Mouse (Mus musculus) heart, adult 8-10 months (tissue): ENCODE measurements around the gene Pou3f3. TPM values are rescaled to one million over a fixed set of nuclear protein-coding genes. Genes with fewer than 3 reads are reported as not detected.

Experiments
- DNase-seq: peaks from one replicate; pipeline ENCODE4 v3.0.0; 2022; ENCODE audit warnings: low spot score
- total RNA-seq, 4 experiments: library from RNA; stranded (reverse); gene quantifications; 2 replicates each; pipeline ENCODE4 v1.2.4; 2022

The Pou3f3 gene
- total RNA-seq, 4 experiments from 2014 or later = 0.09 TPM; not detected in 3

DNA sequence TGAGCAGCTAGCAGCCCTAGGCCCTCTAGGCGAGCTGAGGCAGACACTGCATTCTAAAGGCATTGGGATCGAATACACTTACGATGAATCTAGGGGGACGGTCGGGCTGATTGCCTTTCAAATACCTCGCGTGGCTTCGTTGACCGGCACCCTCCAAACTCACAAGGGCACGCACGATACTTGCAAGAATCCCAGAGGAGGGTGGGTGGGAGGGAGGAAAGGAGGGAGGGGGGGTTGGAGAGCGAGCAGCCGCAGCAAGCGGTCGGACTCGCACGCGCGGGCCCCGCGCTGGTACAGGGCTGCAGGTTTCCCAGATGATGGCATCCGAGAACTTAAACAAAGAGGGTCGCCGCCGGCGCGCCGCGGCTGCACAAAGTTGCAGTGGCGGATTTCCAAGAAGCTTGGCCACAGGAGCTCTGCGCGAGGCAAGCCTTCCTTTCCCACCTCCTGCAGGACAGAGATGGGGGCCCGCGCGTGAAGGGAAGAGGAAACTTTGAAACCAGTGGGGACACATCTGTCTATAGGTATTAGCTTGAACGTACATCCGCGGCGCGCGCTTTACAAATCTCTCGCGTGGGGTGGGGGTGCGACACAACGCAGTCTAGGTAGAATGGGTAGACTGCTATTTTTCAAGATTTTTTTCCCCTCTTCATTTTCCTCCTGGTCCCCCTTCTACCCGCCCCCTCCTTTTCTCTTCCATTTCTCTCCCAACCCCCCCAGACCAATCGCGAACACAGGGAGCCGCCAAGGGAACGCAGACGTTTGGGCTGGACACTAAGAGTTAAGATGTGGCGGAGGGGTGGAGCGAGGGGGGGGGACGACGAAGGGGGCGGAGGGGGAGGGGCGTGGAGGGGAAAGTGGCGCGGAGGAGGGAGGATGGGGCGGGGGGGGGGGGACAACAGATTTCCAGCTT, 647 bp upstream of the Pou3f3 start:
- DNase-seq = no peak

GRCm38 (mm10) chr1:42696371-42697031, 933 bp downstream of the Pou3f3 start:
- DNase-seq = no peak

DNA sequence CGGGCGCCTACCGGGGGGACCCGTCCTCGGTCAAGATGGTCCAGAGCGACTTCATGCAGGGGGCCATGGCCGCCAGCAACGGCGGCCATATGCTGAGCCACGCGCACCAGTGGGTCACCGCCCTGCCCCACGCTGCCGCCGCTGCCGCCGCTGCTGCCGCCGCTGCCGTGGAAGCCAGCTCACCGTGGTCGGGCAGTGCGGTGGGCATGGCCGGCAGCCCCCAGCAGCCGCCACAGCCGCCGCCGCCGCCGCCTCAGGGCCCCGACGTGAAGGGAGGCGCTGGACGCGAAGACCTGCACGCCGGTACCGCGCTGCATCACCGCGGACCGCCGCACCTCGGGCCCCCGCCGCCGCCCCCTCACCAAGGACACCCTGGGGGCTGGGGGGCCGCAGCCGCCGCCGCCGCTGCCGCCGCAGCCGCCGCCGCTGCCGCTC, 1.8 kb downstream of the Pou3f3 start:
- no peak for DNase-seq

GRCm38 (mm10) chr1:42697756-42698583, 2.4 kb downstream of the Pou3f3 start:
- DNase-seq = no peak

DNA sequence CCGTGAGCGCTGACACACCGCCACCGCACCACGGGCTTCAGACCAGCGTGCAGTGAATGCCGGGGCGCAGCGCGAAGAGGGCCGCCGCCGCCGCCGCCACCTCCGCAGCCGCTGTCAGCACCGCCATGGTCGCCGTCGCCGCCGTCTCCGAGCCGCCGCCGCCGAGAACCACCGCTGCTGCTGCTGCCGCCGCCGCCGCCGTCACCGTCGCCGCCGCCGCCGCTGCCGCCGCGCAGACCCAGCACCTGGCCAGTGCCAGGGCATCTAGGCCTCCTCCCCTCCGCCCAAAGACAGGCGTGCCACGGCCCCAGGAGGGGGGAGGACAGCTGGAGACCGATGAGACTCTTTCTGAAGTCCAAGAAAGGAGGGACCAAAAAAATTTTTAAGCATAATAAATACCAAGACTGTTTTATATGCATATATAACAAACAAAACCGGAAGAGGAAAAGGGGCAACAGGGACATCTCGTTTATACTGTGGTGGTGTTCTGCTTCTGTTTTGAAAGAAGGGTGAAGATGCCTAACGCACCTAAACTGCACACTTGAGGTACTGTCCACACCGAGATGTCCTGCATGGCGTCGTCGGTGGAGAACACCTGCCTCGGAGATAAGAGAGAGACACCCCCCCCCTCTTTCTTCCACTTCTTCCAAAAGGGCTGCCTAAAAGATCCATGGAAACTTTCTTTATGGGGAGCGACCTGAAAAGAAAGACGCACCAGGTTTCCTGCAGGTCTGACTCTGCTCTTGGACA, 3.2 kb downstream of the Pou3f3 start:
- DNase-seq = no peak

GRCm38 (mm10) chr1:42699471-42699871, 3.9 kb downstream of the Pou3f3 start:
- DNase-seq = no peak

GRCm38 (mm10) chr1:42700171-42700570, 4.6 kb downstream of the Pou3f3 start:
- no peak for DNase-seq

DNA sequence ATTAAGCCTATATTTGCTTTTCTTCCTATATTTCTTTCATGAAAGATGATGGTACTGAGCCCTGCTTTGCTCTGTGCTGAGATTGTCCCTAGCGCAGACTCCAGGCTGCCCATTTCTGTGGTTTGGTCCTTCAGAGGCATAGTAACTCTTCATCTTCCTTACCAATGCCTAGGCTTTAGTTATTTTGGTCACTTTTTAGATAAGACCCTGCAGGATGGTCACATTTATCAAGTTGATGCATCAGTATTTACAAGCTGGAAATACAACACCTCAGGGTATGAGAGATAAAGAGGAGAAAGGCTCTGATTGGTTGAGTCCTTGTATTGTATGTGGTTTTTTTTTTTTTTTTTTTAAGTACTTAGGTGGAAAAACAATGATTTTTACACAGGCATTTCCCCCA, 5.2 kb downstream of the Pou3f3 start:
- DNase-seq = no peak

- no peak for DNase-seq
Measured at GRCm38 (mm10) chr1:42701833-42702611, 6.5 kb downstream of the Pou3f3 start.

- DNase-seq = no peak
Measured at GRCm38 (mm10) chr1:42702984-42703383, 7.4 kb downstream of the Pou3f3 start.

GRCm38 (mm10) chr1:42703424-42703823, 7.9 kb downstream of the Pou3f3 start:
- no peak for DNase-seq

DNA sequence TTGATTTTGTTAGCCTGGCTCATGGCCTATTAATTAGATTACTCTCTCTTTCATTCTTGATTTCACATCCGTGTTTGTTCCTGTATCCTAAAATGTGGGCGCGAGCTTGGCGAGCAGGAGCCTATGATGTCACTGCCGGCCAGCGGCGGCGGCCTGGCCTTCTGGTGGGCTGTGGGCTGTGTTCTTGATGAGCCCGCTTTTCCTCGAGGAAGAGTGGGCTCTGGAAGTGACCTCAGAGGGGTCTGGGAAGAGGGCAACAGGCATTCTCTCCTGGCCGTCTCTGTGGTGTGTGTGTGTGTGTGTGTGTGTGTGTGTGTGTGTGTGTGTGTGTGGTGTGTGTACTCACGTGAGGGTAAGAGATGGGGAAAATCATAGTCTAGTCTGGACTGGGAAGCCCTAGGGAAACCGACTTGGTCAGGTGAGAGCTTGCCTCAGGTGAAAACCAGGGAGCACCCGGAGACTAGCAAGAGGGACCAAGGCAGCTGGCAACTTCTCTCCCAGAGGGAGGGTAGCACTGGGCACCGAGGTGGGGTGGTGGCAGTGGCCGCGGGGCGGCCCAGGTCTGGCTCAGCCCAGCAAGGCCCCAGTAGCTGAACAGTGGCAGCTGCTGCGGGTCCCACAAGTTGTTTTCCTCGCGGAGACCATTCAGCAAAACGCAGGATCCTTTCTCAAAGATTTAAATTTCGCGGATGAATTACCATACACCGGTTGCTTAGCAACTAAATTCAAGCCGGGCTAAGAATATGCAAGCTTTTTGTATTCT, 8.5 kb downstream of the Pou3f3 start:
- no peak for DNase-seq

DNA sequence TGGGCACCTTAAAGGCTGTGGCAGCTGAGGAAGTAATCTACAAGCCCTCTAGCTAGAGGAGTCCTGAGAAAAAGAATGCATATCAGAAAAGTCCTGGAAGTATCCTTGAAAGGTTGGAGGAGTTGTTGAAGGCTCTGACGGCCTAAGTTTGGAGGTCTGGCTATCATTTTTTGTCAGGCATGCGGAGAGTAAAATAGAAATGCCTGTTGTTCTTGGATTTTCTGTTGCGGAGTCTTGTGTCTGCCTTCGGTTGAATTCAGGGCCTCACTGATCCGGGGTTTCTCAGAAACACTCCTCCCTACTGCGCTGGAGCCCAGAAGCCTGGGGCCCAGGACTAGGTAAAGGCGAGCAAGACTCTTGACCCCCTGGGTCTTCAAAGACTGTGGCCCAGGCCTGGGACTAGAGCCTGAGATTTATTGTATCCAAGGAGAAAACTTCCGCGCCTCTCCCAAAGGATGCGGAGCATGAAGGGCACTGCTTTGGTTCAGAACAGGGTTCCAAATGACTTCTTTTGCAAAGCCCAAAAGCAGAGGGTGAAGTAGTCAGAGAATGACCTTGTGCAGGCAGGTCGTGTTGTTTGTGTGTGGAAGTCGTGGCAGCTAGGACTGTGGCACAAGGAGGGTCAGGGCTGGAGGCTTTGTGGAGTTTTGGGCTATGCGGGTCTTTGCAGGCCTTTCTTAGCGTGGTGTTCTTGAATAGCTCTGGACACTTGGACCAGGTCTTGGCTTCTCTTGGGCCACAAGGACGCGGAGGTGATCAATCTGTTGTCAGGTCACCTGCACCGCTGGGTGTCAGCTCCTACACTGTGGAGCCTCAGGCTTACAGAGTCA, 9.6 kb downstream of the Pou3f3 start:
- DNase-seq = no peak

DNA sequence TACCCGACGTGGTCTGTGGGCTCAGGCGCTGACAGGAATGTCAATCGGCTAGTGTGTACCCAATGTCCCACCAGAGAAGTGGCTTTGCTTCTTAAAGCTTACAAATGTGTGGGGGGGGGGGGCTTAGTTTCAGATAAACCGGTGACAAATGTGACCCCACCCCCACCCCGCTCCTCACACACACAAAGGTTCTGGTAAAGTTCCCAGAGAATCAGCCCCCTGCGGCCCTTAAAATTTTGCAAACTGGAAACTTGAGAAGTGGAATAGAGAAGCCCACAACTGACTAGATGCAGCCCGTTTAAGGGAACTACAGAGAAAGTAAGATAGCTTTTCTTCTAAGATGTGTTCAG, 10.2 kb downstream of the Pou3f3 start:
- DNase-seq = no peak

GRCm38 (mm10) chr1:42707196-42707595, 11.6 kb downstream of the Pou3f3 start:
- DNase-seq = no peak

DNA sequence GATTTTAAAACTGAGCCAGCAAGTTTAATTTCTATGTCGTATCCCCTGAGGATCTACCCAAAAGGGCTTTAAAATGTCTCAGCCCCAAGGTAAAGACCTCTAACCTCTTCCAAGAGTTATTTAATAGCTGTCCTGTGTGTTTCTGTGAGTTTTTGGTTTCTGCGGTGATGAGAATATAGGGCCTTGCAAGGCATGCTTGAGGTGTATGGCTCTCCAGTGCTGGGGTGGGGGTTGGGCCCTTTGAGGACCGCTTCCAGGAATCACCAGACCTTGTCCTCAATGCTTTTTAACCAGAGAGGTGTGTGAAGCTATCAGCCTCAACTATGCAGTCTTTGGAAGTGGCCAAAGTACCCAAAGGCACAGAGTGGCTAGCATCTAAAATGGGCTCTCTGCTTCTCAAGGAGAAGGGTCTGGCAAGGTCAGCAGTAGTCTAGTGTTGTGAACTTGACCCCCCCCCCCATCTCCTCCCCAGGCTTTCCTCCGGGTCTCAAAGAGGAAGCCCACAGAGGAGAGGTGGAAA, 12.1 kb downstream of the Pou3f3 start:
- DNase-seq = no peak

DNA sequence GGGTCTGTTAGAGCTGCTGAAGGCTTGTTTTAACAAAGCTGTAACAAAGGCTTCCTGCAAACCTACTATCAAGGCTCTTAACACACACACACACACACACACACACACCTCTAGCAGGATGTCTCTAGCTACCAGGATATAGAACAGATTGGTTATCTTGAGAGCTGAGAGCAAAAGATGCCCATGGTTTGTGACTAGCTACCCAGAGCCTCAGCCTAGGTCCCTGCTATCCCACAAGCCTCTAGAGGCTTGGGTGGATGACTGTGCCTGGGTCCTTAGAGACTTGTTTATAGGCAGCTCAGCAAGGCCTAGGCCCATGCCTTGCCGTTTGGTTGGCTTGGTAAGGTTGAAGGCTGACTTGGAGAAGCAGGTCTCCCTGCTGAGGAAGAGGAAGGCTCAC, 13.5 kb downstream of the Pou3f3 start:
- no peak for DNase-seq

- DNase-seq = no peak
Measured at GRCm38 (mm10) chr1:42709431-42710160, 14.0 kb downstream of the Pou3f3 start.
